Mouse (Mus musculus) lung, adult 2 months (tissue): Measurements from ENCODE around the gene Cpxm1. TPM values are rescaled to one million over a fixed set of nuclear protein-coding genes. Genes with fewer than 3 reads are reported as not detected.
"Not testable (repeated sequence)": the region's sequence is repeated elsewhere in the genome, so short reads cannot be mapped to it uniquely, and the experiment has no call there.

ENCODE experiments used
- DNase-seq: peaks from one replicate; pipeline ENCODE4 v3.0.0; 2022
- H3K4me1 ChIP-seq: fragments of 200-500 bp; 2 replicates; pipeline ENCODE4 v1.6.1; 2011; ENCODE audit warnings: low read length; ENCODE audit not compliant: control insufficient read depth, insufficient read depth
- H3K4me3 ChIP-seq: fragments of 200-500 bp; replicated peaks from 2 replicates; pipeline ENCODE3; 2011; ENCODE audit warnings: low read depth, mild to moderate bottlenecking, control low read depth, low read length; ENCODE audit errors: extremely low read depth
- CTCF ChIP-seq: fragments of 200-500 bp; IDR thresholded peaks from 2 replicates; pipeline ENCODE4 v1.5.1; 2011; ENCODE audit warnings: mild to moderate bottlenecking, low read length, control low read depth; ENCODE audit not compliant: insufficient read depth
- POLR2A ChIP-seq: fragments of 200-500 bp; IDR thresholded peaks from 2 replicates; pipeline ENCODE4 v1.6.1; 2011; ENCODE audit warnings: low read depth, mild to moderate bottlenecking, control low read depth, low read length, borderline replicate concordance; ENCODE audit errors: extremely low read depth
- WGBS: fragments of 180-500 bp; shearing (Covaris S2); methylation state at CpG from one replicate; pipeline ENCODE4 v1.1.7; 2018; 5-methylcytosine and 5-hydroxymethylcytosine counted together
- polyA plus RNA-seq: library from polyadenylated mRNA; depleted of rRNA; stranded (reverse); fragments of >200 nt; gene quantifications from 2 replicates; pipeline ENCODE4 v1.2.3, GENCODE M21; 2012

Cpxm1 gene
- polyA plus RNA-seq, 1 experiment: 20.5 TPM

DNA sequence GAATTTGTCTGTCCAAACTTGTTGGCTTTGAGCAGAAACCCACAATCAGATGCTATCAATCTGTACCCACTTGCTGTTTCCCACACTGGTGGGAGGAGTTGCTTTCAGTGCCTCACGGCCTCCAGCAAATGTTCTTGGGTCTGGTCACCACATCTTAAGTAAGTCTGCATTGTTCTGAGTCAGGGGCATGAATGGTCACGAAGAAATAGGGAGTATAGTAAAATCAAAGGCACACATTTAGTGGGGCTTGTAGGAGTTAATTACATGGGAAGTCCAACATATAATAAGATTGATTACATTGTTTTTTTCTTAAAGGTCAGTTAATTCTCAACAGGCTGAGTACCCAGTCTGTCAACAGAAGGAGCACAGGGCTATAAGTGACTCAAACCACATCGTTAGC lies 14.2 kb downstream of the Cpxm1 start:
- WGBS: 50% methylated on average over 3 of the region's 3 CpGs
- no peak for DNase-seq
- Histone ChIP-seq H3K4me3 (no peak overlapping the region), H3K4me1 (no peaks in the 10 kb centered on the region)
- TF ChIP-seq POLR2A: no peak
- no peak for TF ChIP-seq CTCF

GRCm38 (mm10) chr2:130374951-130375350 lies 22.4 kb downstream of the Cpxm1 start:
- H3K4me1 ChIP-seq: no peaks in the 10 kb centered on the region
- WGBS: 64% methylated on average over 4 of the region's 4 CpGs
- no peak overlapping the region for H3K4me3 ChIP-seq
- TF ChIP-seq POLR2A (no peak), CTCF (no peak)
- no peak for DNase-seq

DNA sequence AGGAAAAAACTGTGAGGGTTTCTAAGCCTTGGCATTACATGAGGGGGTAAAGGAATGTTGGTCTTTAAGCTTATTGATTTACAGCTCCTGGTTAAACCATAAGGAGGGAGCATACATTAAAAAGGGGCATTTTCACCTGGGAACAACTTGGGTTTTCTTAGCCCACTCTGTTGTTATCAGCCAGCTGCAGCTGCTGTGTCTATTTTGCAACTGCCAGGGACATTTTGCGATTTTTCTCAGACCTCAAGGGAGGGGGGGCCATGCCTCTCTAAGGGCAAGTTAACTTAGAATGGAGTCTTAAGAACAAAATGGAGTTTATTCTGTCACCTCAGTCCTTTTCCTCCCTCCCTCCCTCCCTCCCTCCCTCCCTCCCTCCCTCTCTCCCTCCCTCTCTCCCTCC lies 24.3 kb downstream of the Cpxm1 start:
- DNase-seq, H3K4me3 ChIP-seq, H3K4me1 ChIP-seq: not testable (repeated sequence)
- 22% methylated on average over 1 of the region's 1 CpGs for WGBS

GRCm38 (mm10) chr2:130367386-130367785 lies 30.0 kb downstream of the Cpxm1 start:
- 50% methylated on average over 4 of the region's 4 CpGs for WGBS
- Histone ChIP-seq H3K4me3 (no peak overlapping the region), H3K4me1 (no peaks in the 10 kb centered on the region)
- DNase-seq: no peak
- TF ChIP-seq CTCF: no peak
- no peak for TF ChIP-seq POLR2A

GRCm38 (mm10) chr2:130365211-130366094 lies 31.9 kb downstream of the Cpxm1 start:
- DNase-seq: no peak
- WGBS: 10% methylated on average over 30 of the region's 30 CpGs

GRCm38 (mm10) chr2:130362511-130363026 lies 34.8 kb downstream of the Cpxm1 start:
- Histone ChIP-seq H3K4me1 (no peaks in the 10 kb centered on the region), H3K4me3 (no peak overlapping the region)
- peak; percentile 27 for DNase-seq
- WGBS: 5% methylated on average over 14 of the region's 14 CpGs
- TF ChIP-seq POLR2A (no peak), CTCF (peak; percentile 38)

More at GRCm38 (mm10) chr2:130365211-130366094, 31.9 kb downstream of the Cpxm1 start:
- TF ChIP-seq POLR2A (no peak), CTCF (no peak)
- H3K4me3 ChIP-seq: no peak overlapping the region
- no peaks in the 10 kb centered on the region for H3K4me1 ChIP-seq

DNA sequence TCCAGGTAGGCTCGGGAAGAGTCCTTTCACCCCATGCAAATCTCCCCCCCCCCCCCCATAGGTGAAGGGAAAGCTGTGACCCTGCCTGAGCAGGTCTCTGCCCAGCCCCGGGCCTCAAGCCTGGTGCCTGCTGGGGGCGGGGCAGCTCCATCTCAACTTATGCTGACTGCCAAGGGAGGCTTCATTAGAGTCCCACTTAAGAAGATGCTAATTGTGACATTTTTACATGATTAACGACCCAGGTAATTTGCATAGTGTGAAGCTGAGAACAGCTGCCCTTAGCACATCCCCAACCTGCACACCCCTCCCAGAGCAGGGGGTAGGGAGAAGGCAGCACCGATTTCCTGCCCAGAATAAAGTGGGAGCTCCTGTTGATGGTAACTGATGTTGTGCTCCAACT lies 38.5 kb downstream of the Cpxm1 start:
- WGBS: 23% methylated on average over 5 of the region's 5 CpGs
- TF ChIP-seq POLR2A (no peak), CTCF (no peak)
- H3K4me1 ChIP-seq: no peaks in the 10 kb centered on the region
- no peak for DNase-seq
- H3K4me3 ChIP-seq: no peak overlapping the region

- Histone ChIP-seq H3K4me3 (no peak overlapping the region), H3K4me1 (no peaks in the 10 kb centered on the region)
- DNase-seq: no peak
- 93% methylated on average over 5 of the region's 5 CpGs for WGBS
- no peak for TF ChIP-seq POLR2A
These were observed 39.8 kb downstream of the Cpxm1 start for GRCm38 (mm10) chr2:130357551-130357950.

GRCm38 (mm10) chr2:130353889-130354288 lies 43.5 kb downstream of the Cpxm1 start:
- no peak overlapping the region for H3K4me3 ChIP-seq
- WGBS: 60% methylated on average over 3 of the region's 3 CpGs
- TF ChIP-seq CTCF (no peak), POLR2A (no peak)
- no peaks in the 10 kb centered on the region for H3K4me1 ChIP-seq
- no peak for DNase-seq

DNA sequence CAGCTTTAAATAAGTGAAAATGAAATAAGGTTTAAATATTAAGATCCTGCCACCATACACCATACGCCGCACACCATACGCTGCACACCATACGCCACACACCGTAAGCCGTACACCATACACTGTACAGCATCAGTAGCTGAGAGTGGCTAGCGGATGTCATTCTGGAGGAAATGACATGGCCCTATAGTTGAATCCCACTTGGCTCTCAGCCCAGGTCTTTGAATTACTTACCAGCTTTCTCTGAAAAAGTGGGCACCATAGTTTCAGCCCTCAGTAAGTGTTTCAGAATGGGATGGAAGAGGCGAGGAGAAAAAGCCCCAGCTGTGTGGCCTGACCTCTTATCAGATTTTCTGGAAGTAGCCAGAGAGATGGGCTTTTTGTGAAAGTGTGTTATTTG lies 44.0 kb downstream of the Cpxm1 start:
- DNase-seq: no peak

More for the DNA sequence above, 44.0 kb downstream of the Cpxm1 start:
- no peak overlapping the region for H3K4me3 ChIP-seq
- WGBS: 82% methylated on average over 8 of the region's 8 CpGs
- H3K4me1 ChIP-seq: no peaks in the 10 kb centered on the region
- no peak for TF ChIP-seq CTCF
- no peak for TF ChIP-seq POLR2A
